Mouse (Mus musculus): ENCODE data around the gene Arf3. TPM values are rescaled to one million over a fixed set of nuclear protein-coding genes. Genes with fewer than 3 reads are reported as not detected.
"Not testable (repeated sequence)": the region's sequence is repeated elsewhere in the genome, so short reads cannot be mapped to it uniquely, and the experiment has no call there.

Arf3 gene
- polyA plus RNA-seq, 1 experiment from 2014 or later, result 99.9 TPM

GRCm38 (mm10) chr15:98747296-98747695 lies 15.7 kb downstream of the Arf3 start:
- H3K9ac ChIP-seq (replicated peaks; ENCODE audit: low read depth, low read length), result no peak overlapping the region
- no peaks in the 10 kb centered on the region for H3K27me3 ChIP-seq (replicated peaks; ENCODE audit: control insufficient read depth, insufficient read depth, low read length)
- H3K36me3 ChIP-seq (ENCODE audit: control insufficient read depth, insufficient read depth), result peaks cover 1% of the 10 kb centered on the region
- no peak overlapping the region for H3K4me2 ChIP-seq (ENCODE audit: low read length)
- 89% methylated on average over 6 of the region's 6 CpGs for WGBS
- H3K4me3 ChIP-seq (replicated peaks; ENCODE audit: low read length), result no peak overlapping the region
- no peaks in the 10 kb centered on the region for H3K4me1 ChIP-seq (replicated peaks; ENCODE audit: control insufficient read depth, insufficient read depth, low read length)
- H3K9me3 ChIP-seq (ENCODE audit: control insufficient read depth, low read length), result no peaks in the 10 kb centered on the region
- no peak overlapping the region for H3K27ac ChIP-seq (ENCODE audit: low read length)
- ATAC-seq, result no peak

GRCm38 (mm10) chr15:98746344-98746965 lies 16.6 kb downstream of the Arf3 start:
- 87% methylated on average over 10 of the region's 10 CpGs for WGBS
- H3K4me2 ChIP-seq (ENCODE audit: low read length), result no peak overlapping the region
- ATAC-seq, result no peak

GRCm38 (mm10) chr15:98743863-98744262 lies 19.2 kb downstream of the Arf3 start:
- H3K4me2 ChIP-seq (ENCODE audit: low read length); ATAC-seq: not testable (repeated sequence)

More at GRCm38 (mm10) chr15:98746344-98746965, 16.6 kb downstream of the Arf3 start:
- Histone ChIP-seq H3K27ac (ENCODE audit: low read length) (no peak overlapping the region), H3K4me3 (replicated peaks; ENCODE audit: low read length) (no peak overlapping the region), H3K27me3 (replicated peaks; ENCODE audit: control insufficient read depth, insufficient read depth, low read length) (no peaks in the 10 kb centered on the region), H3K9me3 (ENCODE audit: control insufficient read depth, low read length) (no peaks in the 10 kb centered on the region), H3K36me3 (ENCODE audit: control insufficient read depth, insufficient read depth) (peaks cover 3% of the 10 kb centered on the region), H3K9ac (replicated peaks; ENCODE audit: low read depth, low read length) (no peak overlapping the region), H3K4me1 (replicated peaks; ENCODE audit: control insufficient read depth, insufficient read depth, low read length) (no peaks in the 10 kb centered on the region)

GRCm38 (mm10) chr15:98742766-98743428 lies 20.1 kb downstream of the Arf3 start:
- H3K9me3 ChIP-seq (ENCODE audit: control insufficient read depth, low read length), result no peaks in the 10 kb centered on the region
- H3K4me1 ChIP-seq (replicated peaks; ENCODE audit: control insufficient read depth, insufficient read depth, low read length), result no peaks in the 10 kb centered on the region
- no peaks in the 10 kb centered on the region for H3K27me3 ChIP-seq (replicated peaks; ENCODE audit: control insufficient read depth, insufficient read depth, low read length)
- 88% methylated on average over 8 of the region's 8 CpGs for WGBS
- peaks cover 18% of the 10 kb centered on the region for H3K36me3 ChIP-seq (ENCODE audit: control insufficient read depth, insufficient read depth)
- H3K9ac ChIP-seq (replicated peaks; ENCODE audit: low read depth, low read length), result no peak overlapping the region
- H3K4me3 ChIP-seq (replicated peaks; ENCODE audit: low read length), result no peak overlapping the region
- H3K4me2 ChIP-seq (ENCODE audit: low read length), result no peak overlapping the region
- no peak for ATAC-seq
- no peak overlapping the region for H3K27ac ChIP-seq (ENCODE audit: low read length)

More at GRCm38 (mm10) chr15:98743863-98744262, 19.2 kb downstream of the Arf3 start:
- H3K9ac ChIP-seq (replicated peaks; ENCODE audit: low read depth, low read length); H3K27me3 ChIP-seq (replicated peaks; ENCODE audit: control insufficient read depth, insufficient read depth, low read length); H3K9me3 ChIP-seq (ENCODE audit: control insufficient read depth, low read length); H3K27ac ChIP-seq (ENCODE audit: low read length); H3K4me1 ChIP-seq (replicated peaks; ENCODE audit: control insufficient read depth, insufficient read depth, low read length); H3K4me3 ChIP-seq (replicated peaks; ENCODE audit: low read length): not testable (repeated sequence)
- WGBS, result 86% methylated on average over 3 of the region's 3 CpGs
- H3K36me3 ChIP-seq (ENCODE audit: control insufficient read depth, insufficient read depth), result peaks cover 16% of the 10 kb centered on the region

GRCm38 (mm10) chr15:98740219-98740618 lies 22.8 kb downstream of the Arf3 start:
- Histone ChIP-seq H3K36me3 (ENCODE audit: control insufficient read depth, insufficient read depth) (peaks cover 26% of the 10 kb centered on the region), H3K9me3 (ENCODE audit: control insufficient read depth, low read length) (no peaks in the 10 kb centered on the region), H3K9ac (replicated peaks; ENCODE audit: low read depth, low read length) (no peak overlapping the region), H3K27ac (ENCODE audit: low read length) (no peak overlapping the region), H3K27me3 (replicated peaks; ENCODE audit: control insufficient read depth, insufficient read depth, low read length) (no peaks in the 10 kb centered on the region), H3K4me2 (ENCODE audit: low read length) (no peak overlapping the region), H3K4me1 (replicated peaks; ENCODE audit: control insufficient read depth, insufficient read depth, low read length) (no peaks in the 10 kb centered on the region), H3K4me3 (replicated peaks; ENCODE audit: low read length) (no peak overlapping the region)
- no peak for ATAC-seq
- 80% methylated on average over 8 of the region's 8 CpGs for WGBS

- ATAC-seq, result no peak
- Histone ChIP-seq H3K27ac (ENCODE audit: low read length) (no peak overlapping the region), H3K9ac (replicated peaks; ENCODE audit: low read depth, low read length) (no peak overlapping the region)
Observed at GRCm38 (mm10) chr15:98738796-98739195, 24.2 kb downstream of the Arf3 start.

GRCm38 (mm10) chr15:98737881-98738280 lies 25.1 kb downstream of the Arf3 start:
- Histone ChIP-seq H3K4me2 (ENCODE audit: low read length) (no peak overlapping the region), H3K27me3 (replicated peaks; ENCODE audit: control insufficient read depth, insufficient read depth, low read length) (no peaks in the 10 kb centered on the region)
- no peak for ATAC-seq

More at GRCm38 (mm10) chr15:98738796-98739195, 24.2 kb downstream of the Arf3 start:
- no peaks in the 10 kb centered on the region for H3K27me3 ChIP-seq (replicated peaks; ENCODE audit: control insufficient read depth, insufficient read depth, low read length)
- H3K36me3 ChIP-seq (ENCODE audit: control insufficient read depth, insufficient read depth), result peaks cover 26% of the 10 kb centered on the region
- no peaks in the 10 kb centered on the region for H3K4me1 ChIP-seq (replicated peaks; ENCODE audit: control insufficient read depth, insufficient read depth, low read length)
- no peaks in the 10 kb centered on the region for H3K9me3 ChIP-seq (ENCODE audit: control insufficient read depth, low read length)
- no peak overlapping the region for H3K4me3 ChIP-seq (replicated peaks; ENCODE audit: low read length)
- WGBS, result 68% methylated on average over 4 of the region's 4 CpGs
- H3K4me2 ChIP-seq (ENCODE audit: low read length), result no peak overlapping the region

GRCm38 (mm10) chr15:98736521-98736920 lies 26.5 kb downstream of the Arf3 start:
- Histone ChIP-seq H3K4me2 (ENCODE audit: low read length) (no peak overlapping the region), H3K4me3 (replicated peaks; ENCODE audit: low read length) (no peak overlapping the region), H3K9me3 (ENCODE audit: control insufficient read depth, low read length) (no peaks in the 10 kb centered on the region), H3K27me3 (replicated peaks; ENCODE audit: control insufficient read depth, insufficient read depth, low read length) (no peaks in the 10 kb centered on the region), H3K36me3 (ENCODE audit: control insufficient read depth, insufficient read depth) (peaks cover 23% of the 10 kb centered on the region), H3K9ac (replicated peaks; ENCODE audit: low read depth, low read length) (no peak overlapping the region), H3K4me1 (replicated peaks; ENCODE audit: control insufficient read depth, insufficient read depth, low read length) (no peaks in the 10 kb centered on the region), H3K27ac (ENCODE audit: low read length) (no peak overlapping the region)
- 92% methylated on average over 10 of the region's 10 CpGs for WGBS
- ATAC-seq, result no peak

More at GRCm38 (mm10) chr15:98737881-98738280, 25.1 kb downstream of the Arf3 start:
- Histone ChIP-seq H3K36me3 (ENCODE audit: control insufficient read depth, insufficient read depth) (peaks cover 26% of the 10 kb centered on the region), H3K4me3 (replicated peaks; ENCODE audit: low read length) (no peak overlapping the region), H3K4me1 (replicated peaks; ENCODE audit: control insufficient read depth, insufficient read depth, low read length) (no peaks in the 10 kb centered on the region), H3K9ac (replicated peaks; ENCODE audit: low read depth, low read length) (no peak overlapping the region), H3K27ac (ENCODE audit: low read length) (no peak overlapping the region), H3K9me3 (ENCODE audit: control insufficient read depth, low read length) (no peaks in the 10 kb centered on the region)

- Histone ChIP-seq H3K4me2 (ENCODE audit: low read length) (no peak overlapping the region), H3K36me3 (ENCODE audit: control insufficient read depth, insufficient read depth) (peaks cover 10% of the 10 kb centered on the region; the same call in 1 of the 2 replicates), H3K9me3 (ENCODE audit: control insufficient read depth, low read length) (no peaks in the 10 kb centered on the region), H3K4me1 (replicated peaks; ENCODE audit: control insufficient read depth, insufficient read depth, low read length) (no peaks in the 10 kb centered on the region), H3K27ac (ENCODE audit: low read length) (no peak overlapping the region), H3K27me3 (replicated peaks; ENCODE audit: control insufficient read depth, insufficient read depth, low read length) (0 out of 2 replicates have a peak, but pooled peaks cover 3% of the 10 kb centered on the region), H3K9ac (replicated peaks; ENCODE audit: low read depth, low read length) (no peak overlapping the region), H3K4me3 (replicated peaks; ENCODE audit: low read length) (no peak overlapping the region)
- no peak for ATAC-seq
- WGBS, result 89% methylated on average over 5 of the region's 5 CpGs
Observed at GRCm38 (mm10) chr15:98733976-98734566, 28.9 kb downstream of the Arf3 start.

Measured in forebrain, embryonic 16.5 days (tissue).